Mouse (Mus musculus) brain, embryonic 14.5 days (tissue): ENCODE measurements at regions not wholly inside any gene's neighbourhood (a gene's known extent, or its start where the extent isn't known, plus 50 kb on each side); places are given as distances from the start of the nearest gene placed in this dataset.

Experiments used
- CTCF ChIP-seq: fragments of 200-500 bp; IDR thresholded peaks from 2 replicates; pipeline ENCODE4 v1.5.1; 2012; ENCODE audit warnings: inconsistent platforms, mild to moderate bottlenecking, moderate library complexity, borderline replicate concordance; ENCODE audit not compliant: insufficient read depth, insufficient read length; ENCODE audit errors: extremely low read depth
- POLR2A ChIP-seq: fragments of 200-500 bp; IDR thresholded peaks from 2 replicates; pipeline ENCODE4 v1.6.1; 2012; ENCODE audit warnings: mild to moderate bottlenecking, inconsistent platforms, borderline replicate concordance; ENCODE audit not compliant: poor library complexity, insufficient read depth, insufficient read length, severe bottlenecking; ENCODE audit errors: extremely low read depth

DNA sequence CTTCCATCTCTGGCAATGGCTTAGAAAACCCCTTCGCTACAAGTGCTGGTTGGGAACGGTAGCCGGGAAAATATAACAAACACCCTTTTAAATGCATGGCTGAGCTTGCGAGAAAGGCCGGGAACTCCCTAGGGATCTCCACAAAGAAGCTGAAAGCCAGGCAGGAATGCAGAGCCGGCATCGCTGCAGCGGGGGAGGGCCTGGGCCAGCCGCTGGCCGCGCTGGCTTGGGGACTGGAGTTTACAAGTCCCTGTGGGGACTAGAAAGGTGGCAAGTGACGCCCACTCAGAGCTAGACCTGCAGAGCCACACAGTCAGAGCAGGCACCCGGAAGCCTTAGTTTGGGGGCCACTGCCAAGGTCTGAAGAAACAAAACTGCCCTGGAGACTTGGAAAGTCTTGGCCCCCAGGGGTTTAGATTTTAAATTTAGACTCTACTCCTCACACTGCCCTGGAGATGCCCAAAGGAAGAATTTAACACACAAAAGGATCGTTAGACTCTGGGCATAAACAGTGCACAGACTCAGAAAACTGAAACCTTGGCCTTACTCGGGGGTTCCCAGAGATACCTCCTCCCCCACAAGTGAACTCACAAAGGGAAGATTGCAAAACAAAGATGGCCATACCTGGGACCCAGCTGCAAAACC is 59.4 kb downstream of the 1700001O22Rik start:
- TF ChIP-seq POLR2A (no peak), CTCF (no peak)
